Mouse (Mus musculus) neural tube, embryonic 12.5 days (tissue): ENCODE results near the gene Chrnb1. TPM values are rescaled to one million over a fixed set of nuclear protein-coding genes. Genes with fewer than 3 reads are reported as not detected.

Experiments used
- ATAC-seq: fragments of 200-750 bp; cut with Nextera tagmentation; 2 replicates; pipeline ENCODE4 v1.8.0; 2017; ENCODE audit warnings: low read depth, mild to moderate bottlenecking, moderate TSS enrichment, moderate library complexity; ENCODE audit not compliant: low FRiP score
- H3K27ac ChIP-seq: fragments of 300-500 bp; sonication (generic); 2 replicates; pipeline ENCODE4 v1.5.1; 2016
- H3K27me3 ChIP-seq: fragments of 300-500 bp; sonication (generic); replicated peaks from 2 replicates; pipeline ENCODE4 v1.6.1; 2016; ENCODE audit warnings: mild to moderate bottlenecking
- H3K36me3 ChIP-seq: fragments of 300-500 bp; sonication (generic); 2 replicates; pipeline ENCODE4 v1.6.1; 2016; ENCODE audit warnings: mild to moderate bottlenecking
- H3K4me1 ChIP-seq: fragments of 300-500 bp; sonication (generic); 2 replicates; pipeline ENCODE4 v1.6.1; 2016
- H3K4me2 ChIP-seq: fragments of 300-500 bp; sonication (generic); replicated peaks from 2 replicates; pipeline ENCODE4 v1.6.1; 2016; ENCODE audit warnings: mild to moderate bottlenecking
- H3K4me3 ChIP-seq: fragments of 300-500 bp; sonication (generic); 2 replicates; pipeline ENCODE4 v1.5.1; 2016
- H3K9ac ChIP-seq: fragments of 300-500 bp; sonication (generic); 2 replicates; pipeline ENCODE4 v1.6.1; 2016; ENCODE audit warnings: mild to moderate bottlenecking
- H3K9me3 ChIP-seq: fragments of 300-500 bp; sonication (generic); 2 replicates; pipeline ENCODE4 v1.6.1; 2016; ENCODE audit warnings: mild to moderate bottlenecking
- WGBS: fragments of 180-500 bp; shearing (Covaris S2); methylation state at CpG from one replicate; pipeline ENCODE4 v1.1.7; 2016; 5-methylcytosine and 5-hydroxymethylcytosine counted together
- polyA plus RNA-seq: library from polyadenylated mRNA; unstranded; fragments of >200 nt; fragmentation: Nextera tagmentation; extraction: Ambion mirVana; gene quantifications from 2 replicates; pipeline ENCODE4 v1.2.1, GENCODE M21; 2016

The Chrnb1 gene
- polyA plus RNA-seq, 1 experiment from 2014 or later = 5.8 TPM

GRCm38 (mm10) chr11:69752686-69753085 is 43.1 kb downstream of the Chrnb1 start:
- Histone ChIP-seq H3K27ac (no peak overlapping the region), H3K9me3 (no peaks in the 10 kb centered on the region), H3K4me3 (no peak overlapping the region), H3K27me3 (no peaks in the 10 kb centered on the region), H3K4me1 (peaks cover 35% of the 10 kb centered on the region), H3K36me3 (peaks cover 4% of the 10 kb centered on the region), H3K4me2 (no peak overlapping the region), H3K9ac (0 out of 2 replicates have a peak overlapping the region, but pooled peaks have one; percentile 21)
- no peak for ATAC-seq

DNA sequence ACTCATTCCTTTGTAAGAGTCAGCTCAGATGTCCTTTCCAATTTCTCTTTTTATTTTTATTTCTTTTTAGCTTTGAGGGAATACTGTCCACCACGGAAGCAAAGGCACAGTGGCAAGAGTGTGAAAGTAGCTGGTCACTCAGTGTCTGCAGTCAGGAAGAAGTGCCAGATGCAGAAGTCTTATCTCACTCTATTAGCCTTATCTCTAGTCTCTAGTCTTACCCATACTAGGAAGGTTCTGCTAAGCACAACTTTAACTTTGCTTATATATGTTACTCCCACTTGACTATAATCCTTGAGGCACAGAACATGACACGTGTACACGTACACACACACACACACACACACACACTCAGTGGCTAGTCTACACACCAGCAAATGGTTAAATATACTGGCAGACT is 44.1 kb downstream of the Chrnb1 start:
- no peak overlapping the region for H3K27ac ChIP-seq
- peaks cover 13% of the 10 kb centered on the region for H3K36me3 ChIP-seq
- no peak overlapping the region for H3K4me2 ChIP-seq
- ATAC-seq = no peak
- H3K4me1 ChIP-seq = peaks cover 25% of the 10 kb centered on the region
- no peaks in the 10 kb centered on the region for H3K9me3 ChIP-seq
- no peaks in the 10 kb centered on the region for H3K27me3 ChIP-seq
- H3K9ac ChIP-seq = no peak overlapping the region
- WGBS = 89% methylated on average over 3 of the region's 3 CpGs
- H3K4me3 ChIP-seq = no peak overlapping the region

Other genes with a start within 250 kb of the Chrnb1 start
- gene Dnah2, start 246.8 kb downstream of the Chrnb1 start, polyA plus RNA-seq = 1.6 and 1.9 TPM in 2 replicates
- gene Efnb3, start 235.7 kb downstream of the Chrnb1 start, polyA plus RNA-seq = 54.4 and 57.4 TPM in 2 replicates
- gene Wrap53, start 215.7 kb downstream of the Chrnb1 start, polyA plus RNA-seq = 32.2 and 32.4 TPM in 2 replicates
- 116 and 120 TPM in 2 replicates for gene Trp53, start 215.6 kb downstream of the Chrnb1 start, polyA plus RNA-seq
- gene Atp1b2, start 190.0 kb downstream of the Chrnb1 start, polyA plus RNA-seq = 8.4 and 10.8 TPM in 2 replicates
- gene Shbg, start 178.0 kb downstream of the Chrnb1 start, polyA plus RNA-seq = not detected in 2 replicates
- gene Sat2, start 173.9 kb downstream of the Chrnb1 start, polyA plus RNA-seq = 22.0 and 23.3 TPM in 2 replicates
- gene Fxr2, start 163.0 kb downstream of the Chrnb1 start, polyA plus RNA-seq = 55.8 and 71.5 TPM in 2 replicates
- gene Sox15, start 140.6 kb downstream of the Chrnb1 start, polyA plus RNA-seq = 0.30 TPM in 1 of 2 replicates, not detected in the other
- gene Mpdu1, start 133.3 kb downstream of the Chrnb1 start, polyA plus RNA-seq = 81.4 and 82.6 TPM in 2 replicates
- 7.7 and 8.0 TPM in 2 replicates for gene Cd68, start 129.8 kb downstream of the Chrnb1 start, polyA plus RNA-seq
- gene Eif4a1, start 123.5 kb downstream of the Chrnb1 start, polyA plus RNA-seq = 598 and 684 TPM in 2 replicates
- 97.8 and 115 TPM in 2 replicates for gene Senp3, start 113.9 kb downstream of the Chrnb1 start, polyA plus RNA-seq
- gene Tnfsf13, start 110.2 kb downstream of the Chrnb1 start, polyA plus RNA-seq = 0.20 TPM in 1 of 2 replicates, not detected in the other
- gene Tnfsf12, start 100.1 kb downstream of the Chrnb1 start, polyA plus RNA-seq = 1.9 and 2.7 TPM in 2 replicates
- gene Tnfsfm13, start 99.8 kb downstream of the Chrnb1 start, polyA plus RNA-seq = 1.4 TPM in 2 replicates
- gene Polr2a, start 37.3 kb downstream of the Chrnb1 start, polyA plus RNA-seq = 28.5 and 31.2 TPM in 2 replicates
- not detected in 2 replicates for gene Slc35g3, start 34.0 kb downstream of the Chrnb1 start, polyA plus RNA-seq
- gene Zbtb4, start 30.0 kb downstream of the Chrnb1 start, polyA plus RNA-seq = 2.3 and 2.4 TPM in 2 replicates
- 4.1 and 5.6 TPM in 2 replicates for gene Fgf11, start 5.9 kb upstream of the Chrnb1 start, polyA plus RNA-seq
- 1.1 and 1.7 TPM in 2 replicates for gene Tmem102, start 9.7 kb upstream of the Chrnb1 start, polyA plus RNA-seq
- not detected in 2 replicates for gene Gm39566, start 19.4 kb upstream of the Chrnb1 start, polyA plus RNA-seq
- not detected in 2 replicates for gene Spem2, start 22.5 kb upstream of the Chrnb1 start, polyA plus RNA-seq
- gene Spem1, start 26.2 kb upstream of the Chrnb1 start, polyA plus RNA-seq = 0.52 TPM in 1 of 2 replicates, not detected in the other
- 14.1 and 16.6 TPM in 2 replicates for gene Nlgn2, start 41.8 kb upstream of the Chrnb1 start, polyA plus RNA-seq
- gene Tmem256, start 42.6 kb upstream of the Chrnb1 start, polyA plus RNA-seq = 325 and 328 TPM in 2 replicates
- 64.4 and 69.9 TPM in 2 replicates for gene Plscr3, start 50.4 kb upstream of the Chrnb1 start, polyA plus RNA-seq
- gene Tnk1, start 62.8 kb upstream of the Chrnb1 start, polyA plus RNA-seq = 0.22 and 0.30 TPM in 2 replicates
- gene Tmem95, start 82.1 kb upstream of the Chrnb1 start, polyA plus RNA-seq = not detected in 2 replicates
- gene Kctd11, start 85.5 kb upstream of the Chrnb1 start, polyA plus RNA-seq = 3.1 TPM in 2 replicates
- gene Acap1, start 99.6 kb upstream of the Chrnb1 start, polyA plus RNA-seq = 0.54 and 0.90 TPM in 2 replicates
- 17.7 and 18.1 TPM in 2 replicates for gene 2810408A11Rik, start 105.0 kb upstream of the Chrnb1 start, polyA plus RNA-seq
- gene Neurl4, start 105.1 kb upstream of the Chrnb1 start, polyA plus RNA-seq = 19.8 and 20.4 TPM in 2 replicates
- 82.4 and 92.0 TPM in 2 replicates for gene Gps2, start 117.9 kb upstream of the Chrnb1 start, polyA plus RNA-seq
- gene Eif5a, start 126.0 kb upstream of the Chrnb1 start, polyA plus RNA-seq = 1,451 and 1,549 TPM in 2 replicates
- gene Ybx2, start 139.9 kb upstream of the Chrnb1 start, polyA plus RNA-seq = 5.5 and 6.0 TPM in 2 replicates
- 12.3 and 12.4 TPM in 2 replicates for gene Slc2a4, start 152.2 kb upstream of the Chrnb1 start, polyA plus RNA-seq
- gene Cldn7, start 168.8 kb upstream of the Chrnb1 start, polyA plus RNA-seq = 2.1 and 3.2 TPM in 2 replicates
- gene Ctdnep1, start 185.2 kb upstream of the Chrnb1 start, polyA plus RNA-seq = 23.0 and 24.3 TPM in 2 replicates
- 129 and 131 TPM in 2 replicates for gene Elp5, start 186.6 kb upstream of the Chrnb1 start, polyA plus RNA-seq
- gene Gabarap, start 195.2 kb upstream of the Chrnb1 start, polyA plus RNA-seq = 577 and 592 TPM in 2 replicates
- gene Phf23, start 199.8 kb upstream of the Chrnb1 start, polyA plus RNA-seq = 89.4 and 92.5 TPM in 2 replicates
- 39.0 and 40.7 TPM in 2 replicates for gene Dvl2, start 204.7 kb upstream of the Chrnb1 start, polyA plus RNA-seq
- 59.1 and 63.7 TPM in 2 replicates for gene Acadvl, start 219.5 kb upstream of the Chrnb1 start, polyA plus RNA-seq
- gene Dlg4, start 221.0 kb upstream of the Chrnb1 start, polyA plus RNA-seq = 23.6 and 25.5 TPM in 2 replicates